Mouse (Mus musculus) T-helper 17 cell (primary cell): ENCODE results near the gene Stk35.
"Not testable (repeated sequence)": the region's sequence is repeated elsewhere in the genome, so short reads cannot be mapped to it uniquely, and the experiment has no call there.

Experiments
- in situ Hi-C, 2 experiments: fragments of 300-600 bp; cut with MboI, MseI; formaldehyde crosslinking; loops; 1 replicate in 1 of 2; 2 replicates in 1 of 2; pipeline ENCODE4 v1.15.1; 2025; ENCODE audit warnings: high pct_unique_total_duplicates in 2 of 2

Stk35 gene

DNA sequence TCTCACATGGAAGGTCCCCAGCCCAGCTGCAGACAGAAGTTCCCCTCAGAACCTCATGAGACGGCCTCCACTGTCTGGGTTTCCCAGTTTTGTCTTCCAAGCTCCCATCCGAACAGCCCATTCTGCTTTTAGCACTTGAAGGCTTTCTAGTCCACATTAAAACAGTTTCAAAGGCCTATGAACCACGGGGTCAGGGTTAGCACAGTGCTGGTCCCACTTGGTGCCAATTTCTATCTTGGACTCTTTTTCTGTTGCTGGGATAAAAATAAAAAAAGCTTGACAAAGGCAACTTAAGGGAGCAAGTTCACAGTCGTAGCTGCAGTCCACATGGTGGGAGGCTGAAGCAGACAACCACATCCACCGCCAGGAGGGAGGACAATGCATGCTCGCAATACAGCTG lies 34.6 kb downstream of the Stk35 start:
- in situ Hi-C loops = no loop called here

DNA sequence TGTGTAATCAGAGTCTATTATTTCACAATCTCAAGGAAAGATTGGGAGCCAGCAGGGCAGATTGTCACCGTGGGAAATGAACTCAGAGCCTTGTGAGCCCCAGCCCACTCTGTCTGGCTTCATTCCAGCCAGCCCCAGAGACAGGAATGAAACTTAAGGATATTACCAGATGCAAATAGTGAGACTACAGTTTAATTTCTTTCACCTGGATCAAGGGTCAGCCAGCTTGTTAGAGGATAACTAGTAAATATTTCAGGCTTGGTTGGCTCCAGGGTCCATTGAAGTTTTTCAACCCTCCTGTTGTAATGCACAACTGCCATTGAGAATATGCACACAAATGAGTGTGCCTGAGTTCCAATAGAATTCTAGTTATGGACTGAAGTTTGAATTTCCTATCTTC lies 36.6 kb downstream of the Stk35 start:
- in situ Hi-C loops = no loop called here

DNA sequence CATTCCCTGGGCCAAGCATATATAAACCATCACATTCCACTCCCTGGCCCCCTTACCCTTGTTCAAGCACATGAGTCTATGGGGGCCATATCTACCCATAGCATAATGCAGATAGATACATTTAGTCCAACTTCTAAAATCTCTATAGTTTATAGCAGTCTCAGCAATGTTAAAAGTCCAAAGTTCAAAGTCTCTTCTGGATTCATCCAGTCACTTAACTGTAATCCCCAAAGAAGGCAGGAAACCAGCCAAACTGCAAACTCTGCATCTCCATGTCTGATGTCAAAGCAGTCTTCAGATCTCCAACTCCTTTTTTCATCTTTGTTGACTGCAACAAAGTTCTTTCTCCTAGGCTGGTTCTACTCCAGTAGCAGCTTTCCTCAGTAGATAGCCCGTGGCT lies 38.0 kb downstream of the Stk35 start:
- in situ Hi-C loops = no loop called here

DNA sequence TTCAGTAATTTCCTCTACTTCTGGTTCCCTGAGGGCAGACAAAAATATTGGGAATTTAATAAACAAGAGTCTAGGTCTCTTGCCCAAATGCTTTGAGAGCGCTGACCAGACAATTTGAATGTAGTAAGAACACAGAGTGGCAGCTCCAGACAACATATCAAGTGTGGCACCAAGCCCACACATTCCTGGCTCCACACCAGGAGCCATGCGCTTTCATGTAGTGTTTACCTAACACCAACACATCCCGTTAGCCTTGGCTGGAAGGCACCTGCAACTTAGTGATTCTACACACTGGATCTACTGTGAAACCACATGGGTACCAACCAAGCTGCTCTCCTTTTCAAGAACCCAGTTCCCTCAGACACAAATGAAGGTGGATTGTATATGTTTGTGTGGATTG lies 45.5 kb downstream of the Stk35 start:
- in situ Hi-C loops = no loop called here

DNA sequence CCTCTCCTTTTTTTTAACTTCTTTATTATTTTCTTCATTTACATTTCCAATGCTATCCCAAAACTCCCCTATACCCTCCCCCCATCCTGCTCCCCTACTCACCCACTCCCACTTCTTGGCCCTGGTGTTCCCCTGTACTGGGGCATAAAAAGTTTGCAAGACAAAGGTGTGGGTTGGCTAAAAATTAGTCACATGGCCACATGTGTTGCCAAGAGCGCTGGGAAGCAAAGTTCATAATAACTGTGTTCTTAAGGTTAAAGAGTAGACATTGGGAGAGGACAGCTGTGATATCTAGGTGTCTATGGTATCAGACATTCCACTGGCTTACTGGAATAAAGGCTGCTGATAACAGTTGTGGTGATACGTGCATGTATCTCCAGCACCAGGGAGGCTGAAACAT lies 46.2 kb downstream of the Stk35 start:
- in situ Hi-C loops = no loop called here

DNA sequence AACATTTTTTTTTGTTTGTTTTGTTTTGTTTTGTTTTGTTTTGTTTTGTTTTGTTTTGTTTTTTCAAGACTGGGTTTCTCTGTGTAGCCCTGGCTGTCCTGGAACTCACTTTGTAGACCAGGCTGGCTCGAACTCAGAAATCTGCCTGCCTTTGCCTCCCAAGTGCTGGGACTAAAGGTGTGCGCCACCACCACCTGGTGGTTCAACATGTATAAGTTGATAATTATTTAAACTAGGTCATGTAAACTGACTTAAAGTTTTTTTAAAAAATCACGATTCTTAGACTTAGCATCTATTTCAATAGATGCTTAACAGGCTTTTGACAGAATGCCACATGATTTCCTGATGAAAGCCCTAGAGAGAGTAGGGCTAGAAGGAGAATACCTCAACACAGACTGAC lies 48.8 kb downstream of the Stk35 start:
- in situ Hi-C loops = not testable (repeated sequence)

DNA sequence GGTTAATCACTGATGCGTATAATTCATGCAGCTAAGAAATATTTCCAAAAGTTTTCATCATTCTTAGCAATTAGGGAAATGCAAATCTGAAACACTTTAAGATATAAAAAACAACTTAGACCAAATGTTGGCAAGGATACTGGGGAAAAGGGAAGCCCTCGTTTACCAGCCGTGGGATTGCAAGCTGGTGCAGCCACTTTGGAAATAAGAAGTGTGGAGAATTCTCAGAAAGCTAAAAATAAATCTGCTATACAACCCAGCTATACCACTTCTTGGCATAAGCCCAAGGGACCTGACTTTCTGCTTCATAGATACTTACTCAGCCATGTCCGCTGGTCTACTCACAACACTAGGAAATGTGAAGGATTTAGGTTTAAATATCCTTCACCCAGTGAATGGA lies 51.2 kb downstream of the Stk35 start:
- in situ Hi-C loops = loop anchor here in 1 of 2 experiments (10.0 kb wide), 1 partner anchor 1263 kb away; no protein-coding TSS in a partner anchor

DNA sequence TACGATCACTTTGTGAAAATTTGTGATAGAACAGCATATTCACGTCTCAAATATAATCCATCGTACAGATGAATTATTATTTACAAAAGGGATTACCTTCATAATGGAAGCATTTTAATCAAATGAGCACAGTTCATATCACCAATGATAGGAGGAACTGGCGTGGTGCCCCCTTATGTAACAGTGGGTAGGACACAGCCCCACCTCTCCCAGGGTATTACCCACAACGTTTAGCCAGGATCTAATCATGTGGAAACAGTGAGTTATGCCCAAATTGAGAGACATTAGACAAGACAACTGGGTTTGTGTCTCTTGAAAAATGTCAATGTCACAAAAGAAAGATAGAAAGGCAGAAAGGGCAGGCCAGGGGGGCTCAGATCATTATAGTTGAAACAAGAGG lies 62.9 kb downstream of the Stk35 start:
- in situ Hi-C loops = no loop called here

DNA sequence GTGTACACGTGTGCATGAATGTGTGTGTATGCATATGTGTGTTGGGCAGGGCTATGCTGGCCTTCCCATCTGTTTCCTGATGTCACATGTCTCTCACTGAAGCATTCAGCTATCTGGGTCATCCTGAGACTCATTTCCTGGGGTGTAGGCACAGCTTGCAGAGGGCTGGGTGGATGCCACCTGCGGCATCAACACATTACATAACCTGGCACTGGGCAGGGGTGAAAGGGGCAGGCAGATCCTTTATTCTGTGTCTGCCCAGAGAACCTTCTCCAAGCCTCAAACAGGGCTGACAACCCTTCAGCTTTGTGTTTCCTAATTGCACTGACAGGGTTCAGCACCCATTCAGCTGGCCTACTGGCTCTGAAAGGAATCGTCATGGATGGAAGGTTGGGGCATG lies 64.6 kb downstream of the Stk35 start:
- in situ Hi-C loops = loop anchor here in 1 of 2 experiments (5.0 kb wide), 1 partner anchor 188 kb away; no protein-coding TSS in a partner anchor

DNA sequence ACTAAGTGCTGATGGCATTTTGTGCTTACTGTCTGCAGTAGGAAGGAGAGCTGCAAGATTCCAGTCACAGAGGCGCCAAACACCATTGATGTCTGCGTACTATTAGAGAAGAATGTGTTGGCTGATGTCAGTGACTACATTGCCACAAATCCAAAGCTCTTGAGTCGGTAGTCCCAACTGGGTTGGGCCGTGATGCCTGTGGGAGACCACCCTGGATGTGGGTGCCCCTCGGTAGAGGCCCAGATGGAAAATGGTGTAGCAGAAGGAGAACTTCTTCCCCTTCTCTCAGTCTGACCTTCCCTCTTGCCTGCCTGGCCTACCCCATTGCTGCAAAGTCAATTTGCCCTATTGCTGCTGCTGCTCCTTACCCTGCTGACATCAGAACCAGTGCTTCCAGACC lies 68.8 kb downstream of the Stk35 start:
- in situ Hi-C loops = loop anchor here in 1 of 2 experiments (5.0 kb wide), 1 partner anchor 192 kb away; no protein-coding TSS in a partner anchor

DNA sequence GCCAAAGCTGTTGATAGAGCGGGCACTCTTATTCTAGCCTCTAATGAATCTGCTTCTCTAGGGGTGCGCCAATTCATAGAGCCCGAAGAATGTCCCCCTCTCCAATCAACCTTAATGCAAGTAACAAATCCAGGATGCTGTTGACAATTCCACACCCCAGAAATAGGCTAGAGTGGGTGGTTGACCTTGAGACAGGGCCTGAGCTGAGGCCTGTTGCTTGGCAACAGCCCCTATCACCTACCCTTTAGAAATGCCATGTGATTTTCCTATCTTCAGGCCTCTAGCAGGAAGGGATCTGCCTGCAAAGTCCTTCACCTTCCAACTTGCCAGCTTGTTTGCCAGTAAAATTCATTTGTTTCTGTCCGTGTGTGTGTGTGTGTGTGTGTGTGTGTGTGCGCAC lies 70.9 kb downstream of the Stk35 start:
- in situ Hi-C loops = loop anchor here in 1 of 2 experiments (5.0 kb wide), 1 partner anchor 199 kb away; no protein-coding TSS in a partner anchor

DNA sequence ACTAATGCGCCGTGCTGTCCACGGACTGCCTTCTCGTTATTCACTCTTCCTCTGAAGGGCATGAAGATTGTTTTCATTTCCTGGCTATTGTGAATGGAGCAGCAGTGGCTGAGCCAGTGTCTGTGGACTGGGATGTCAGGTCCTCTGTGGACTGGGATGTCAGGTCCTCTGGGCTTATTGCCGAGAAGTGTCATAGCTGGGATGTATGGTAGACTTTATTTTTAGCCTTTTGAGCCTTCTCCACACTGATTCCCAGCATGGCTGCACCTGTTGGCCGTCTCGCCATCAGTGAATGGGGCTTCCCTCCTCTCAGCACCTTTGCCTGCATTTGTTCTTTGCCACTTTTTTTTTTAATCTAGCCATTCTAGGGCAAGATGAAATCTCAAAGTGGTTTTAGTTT lies 71.8 kb downstream of the Stk35 start:
- in situ Hi-C loops = loop anchor here in 1 of 2 experiments (5.0 kb wide), 1 partner anchor 200 kb away; no protein-coding TSS in a partner anchor

DNA sequence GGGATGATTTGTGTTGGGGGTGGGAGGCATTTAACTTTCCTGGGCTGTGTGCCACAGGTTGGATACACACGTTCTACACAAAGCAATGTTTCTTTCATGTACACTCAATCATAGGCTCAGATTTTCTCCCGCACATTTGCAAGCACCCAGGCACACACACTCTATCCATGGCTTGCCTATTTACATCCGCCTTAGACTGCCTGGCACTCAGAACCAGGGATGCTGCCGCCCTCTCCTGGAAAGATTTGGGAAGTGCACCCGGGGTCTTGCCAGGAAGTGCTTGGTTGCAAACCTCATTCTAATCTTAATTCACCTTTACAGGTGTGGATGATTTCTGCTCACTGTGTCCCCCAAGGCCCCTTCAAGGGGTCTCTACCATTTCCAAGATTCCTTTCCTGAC lies 73.2 kb downstream of the Stk35 start:
- in situ Hi-C loops = loop anchor here in 1 of 2 experiments (5.0 kb wide), 1 partner anchor 201 kb away; no protein-coding TSS in a partner anchor

DNA sequence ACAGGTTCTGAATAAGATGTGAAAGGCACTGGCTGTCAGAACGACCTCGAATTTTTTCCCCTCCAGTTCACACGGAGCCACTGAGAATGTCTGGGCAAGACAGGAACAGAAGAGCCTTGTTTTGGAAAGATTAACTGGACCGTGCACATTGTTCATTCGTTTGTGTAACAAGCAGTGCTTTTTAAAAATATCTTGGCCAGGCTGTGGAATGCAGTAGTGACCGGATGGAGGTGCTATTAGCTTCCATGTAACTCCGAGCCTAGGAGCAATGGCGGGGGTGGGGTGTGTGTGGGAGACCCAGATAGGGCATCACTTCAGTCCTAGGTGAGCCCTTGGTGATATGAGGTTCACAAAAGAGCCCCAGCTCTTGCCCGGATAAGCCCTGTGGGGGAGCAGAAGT lies 73.8 kb downstream of the Stk35 start:
- in situ Hi-C loops = loop anchor here in 1 of 2 experiments (5.0 kb wide), 1 partner anchor 202 kb away; no protein-coding TSS in a partner anchor

DNA sequence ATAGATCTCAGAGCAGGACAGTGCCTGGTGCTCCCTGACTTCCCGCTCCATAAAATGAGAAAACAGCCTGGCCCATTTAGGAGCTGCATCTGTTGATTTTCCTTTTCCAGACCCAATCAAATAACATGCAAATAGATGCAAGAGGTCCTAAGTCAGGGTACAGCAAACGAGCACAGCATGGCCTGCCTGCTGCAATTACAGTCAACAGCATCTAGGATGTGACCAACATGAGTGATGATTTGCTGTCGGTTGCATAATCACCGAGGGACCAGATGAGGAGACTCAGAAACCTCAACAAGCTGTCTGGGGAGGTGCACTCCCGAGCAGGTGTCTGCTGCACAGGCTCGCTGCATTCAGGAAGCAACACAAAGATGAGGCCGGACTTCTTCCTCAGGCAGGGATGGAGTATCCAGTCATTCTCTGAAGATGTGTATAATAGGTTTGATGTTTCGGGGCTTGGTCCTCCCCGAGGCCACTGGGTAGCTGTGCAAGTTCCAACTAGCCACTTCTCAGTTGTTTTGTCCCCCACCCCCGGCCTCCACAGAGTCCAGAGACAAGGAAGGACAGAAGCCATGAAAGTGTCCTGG lies 74.3 kb downstream of the Stk35 start:
- in situ Hi-C loops = loop anchor here in 1 of 2 experiments (5.0 kb wide), 1 partner anchor 202 kb away; no protein-coding TSS in a partner anchor

DNA sequence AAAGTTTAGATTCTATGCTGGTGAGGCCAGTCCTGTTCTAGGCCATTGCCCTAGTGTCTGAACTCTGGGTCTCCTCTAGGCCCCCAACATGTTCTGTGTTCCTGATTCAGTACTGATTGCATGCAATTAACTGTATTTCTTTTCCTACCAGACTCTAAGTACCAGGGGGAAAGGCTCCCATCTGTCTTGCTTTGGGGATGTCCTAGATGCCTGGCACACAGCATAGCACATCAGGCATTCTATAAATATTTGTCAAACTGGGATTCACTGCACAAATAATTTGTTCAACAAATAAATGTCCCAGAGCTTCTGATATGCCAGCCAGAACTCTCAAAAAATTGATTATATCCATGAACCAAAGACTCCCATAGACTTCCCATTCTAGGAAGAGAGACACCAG lies 76.6 kb downstream of the Stk35 start:
- in situ Hi-C loops = no loop called here

DNA sequence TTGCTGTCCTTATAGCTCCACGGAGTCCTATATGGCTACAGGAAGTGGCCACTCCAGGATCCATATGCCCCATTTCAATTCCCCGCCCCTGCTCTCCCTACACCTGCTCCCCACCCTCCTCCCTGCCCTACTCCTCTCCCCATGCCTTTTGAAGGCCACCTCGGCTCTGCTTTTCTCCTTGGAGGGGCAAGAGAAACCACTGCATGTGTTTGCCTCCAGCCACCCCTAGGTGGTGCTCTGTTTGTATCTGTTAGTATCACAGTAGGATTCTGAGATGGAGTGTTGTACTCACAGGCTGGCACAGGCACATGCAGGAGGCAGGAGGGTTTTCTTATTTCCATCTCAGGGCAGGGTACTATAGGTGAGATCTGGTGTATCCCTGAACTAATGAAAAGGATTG lies 79.5 kb downstream of the Stk35 start:
- in situ Hi-C loops = no loop called here

DNA sequence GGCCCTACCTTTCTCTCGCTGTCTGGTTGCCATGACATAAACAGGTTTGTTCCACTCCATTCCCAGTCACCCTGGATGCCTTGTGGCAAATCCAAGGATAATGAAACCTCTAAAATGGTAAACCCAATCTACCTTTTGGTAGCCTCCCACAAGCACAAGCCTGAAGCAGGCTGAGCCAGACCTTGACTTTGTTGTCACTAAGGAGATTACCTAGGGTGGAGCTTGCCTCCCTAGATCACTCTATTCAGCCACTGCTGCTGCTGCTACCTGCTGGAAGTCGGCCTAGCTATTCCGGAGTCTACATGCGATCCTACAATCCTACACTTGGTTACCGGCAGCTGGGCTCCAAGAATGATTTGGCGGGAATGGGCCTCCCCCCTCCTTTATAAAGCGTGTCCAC lies 79.9 kb downstream of the Stk35 start:
- in situ Hi-C loops = no loop called here

DNA sequence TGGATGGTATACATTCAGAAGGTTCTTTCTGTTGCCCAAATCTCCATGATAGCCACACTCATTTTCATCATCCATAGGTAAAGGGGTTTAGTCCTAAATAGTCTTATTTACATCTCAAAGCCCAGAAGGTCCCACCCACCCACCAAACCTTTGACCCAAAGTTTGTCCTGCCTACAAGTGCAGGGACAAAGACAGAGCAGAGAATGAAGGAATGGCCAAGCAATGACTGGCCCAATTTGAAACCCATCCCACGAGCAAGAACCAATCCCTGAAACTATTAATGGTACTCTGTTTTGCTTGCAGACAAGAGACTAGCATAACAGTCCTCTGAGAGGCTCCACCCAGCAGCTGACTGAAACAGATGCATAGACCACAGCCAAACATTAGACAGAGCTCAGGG lies 81.6 kb downstream of the Stk35 start:
- in situ Hi-C loops = no loop called here
